Mouse (Mus musculus) bone marrow macrophage, adult 2 months (primary cell): ENCODE data around the gene Fam186b.

Experiments used
- CTCF ChIP-seq: IDR thresholded peaks from 2 replicates; pipeline ENCODE4 v1.5.1; 2012; ENCODE audit warnings: low read depth, mild to moderate bottlenecking, low read length, moderate library complexity
- POLR2A ChIP-seq: IDR thresholded peaks from 2 replicates; pipeline ENCODE4 v1.6.1; 2012; ENCODE audit warnings: mild to moderate bottlenecking, low read depth, low read length, borderline replicate concordance

DNA sequence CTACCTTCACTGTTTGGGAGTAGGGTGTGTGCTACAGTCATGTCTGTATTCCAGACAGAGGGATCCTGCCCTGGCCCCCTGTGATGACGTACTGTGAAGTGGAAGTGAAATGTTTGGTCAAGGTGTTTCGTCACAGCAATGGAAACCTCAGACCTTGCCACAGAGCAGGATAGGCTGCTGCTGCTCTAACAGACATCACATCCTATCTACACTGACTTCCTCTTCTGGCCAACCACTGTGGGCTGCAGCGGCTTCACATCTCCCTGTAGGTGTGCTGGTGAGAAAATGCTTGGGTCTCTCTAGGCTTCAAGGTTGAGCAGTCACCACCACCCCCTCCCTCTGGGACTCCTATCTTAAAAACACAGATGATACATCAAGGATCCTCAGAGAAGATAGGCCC is 45.4 kb upstream of the Fam186b start:
- TF ChIP-seq CTCF (no peak), POLR2A (no peak)
